Mouse (Mus musculus): ENCODE measurements around the gene Nlrc5. TPM values are rescaled to one million over a fixed set of nuclear protein-coding genes. Genes with fewer than 3 reads are reported as not detected.

Nlrc5 gene
- total RNA-seq, 2 experiments from 2014 or later = 3.9 to 10.1 TPM

DNA sequence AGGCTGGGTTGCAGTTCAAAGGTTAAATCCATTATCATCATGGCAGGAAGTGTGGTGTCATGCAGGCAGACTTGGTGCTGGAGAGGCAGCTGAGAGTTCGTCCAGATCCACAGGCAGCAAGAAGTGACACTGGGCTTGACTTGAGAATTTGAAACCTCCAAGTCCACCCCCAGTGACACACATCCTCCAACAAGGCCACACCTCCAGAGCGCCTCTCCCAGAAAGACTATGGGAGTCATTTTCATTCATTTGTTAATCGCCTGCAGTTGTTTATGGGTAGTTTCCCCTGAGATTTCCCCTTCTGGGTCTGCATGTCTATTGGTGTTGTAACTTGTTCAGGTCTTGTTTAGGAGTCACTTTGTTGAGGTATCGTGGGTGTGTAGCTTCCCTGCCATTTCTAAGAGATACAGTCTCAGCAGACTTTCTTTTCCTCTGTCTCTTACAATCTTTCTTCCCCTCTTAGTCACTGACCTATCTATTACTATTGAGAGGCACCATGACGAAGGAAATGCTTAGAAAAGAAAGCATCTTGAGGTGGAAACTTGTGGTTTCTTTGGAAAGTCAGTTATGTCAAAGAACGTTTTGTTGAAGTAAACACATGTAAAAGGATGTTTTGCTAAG lies 19.8 kb downstream of the Nlrc5 start:
- no peak for ATAC-seq (replicated peaks; ENCODE audit: low FRiP score, poor library complexity, severe bottlenecking)

GRCm38 (mm10) chr8:94454905-94455304 lies 20.7 kb downstream of the Nlrc5 start:
- ATAC-seq (replicated peaks; ENCODE audit: low FRiP score, poor library complexity, severe bottlenecking) = no peak

DNA sequence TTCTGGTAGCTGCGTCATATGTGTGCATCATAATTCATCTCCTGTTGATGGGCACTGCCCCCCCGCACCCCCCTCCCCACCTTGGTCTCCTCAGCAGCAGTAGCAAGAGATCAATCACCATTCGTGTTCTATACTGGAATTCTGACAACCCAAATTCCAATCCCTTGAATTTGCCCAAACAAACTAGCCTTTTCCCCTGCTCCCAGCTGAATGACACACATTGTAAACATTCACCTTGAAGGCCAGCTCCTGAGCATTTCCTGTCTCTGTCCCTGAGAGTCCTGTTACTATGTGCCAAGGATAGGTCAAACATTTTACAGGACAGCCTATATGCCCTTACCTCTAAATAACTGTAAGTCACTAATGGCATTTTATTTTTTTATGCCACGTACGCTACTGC lies 21.9 kb downstream of the Nlrc5 start:
- ATAC-seq (replicated peaks; ENCODE audit: low FRiP score, poor library complexity, severe bottlenecking) = no peak

- no peak for ATAC-seq (replicated peaks; ENCODE audit: low FRiP score, poor library complexity, severe bottlenecking)
These were observed 24.4 kb downstream of the Nlrc5 start for GRCm38 (mm10) chr8:94458567-94458966.

- no peak for ATAC-seq (replicated peaks; ENCODE audit: low FRiP score, poor library complexity, severe bottlenecking)
These were observed 35.5 kb downstream of the Nlrc5 start for GRCm38 (mm10) chr8:94469656-94470055.

DNA sequence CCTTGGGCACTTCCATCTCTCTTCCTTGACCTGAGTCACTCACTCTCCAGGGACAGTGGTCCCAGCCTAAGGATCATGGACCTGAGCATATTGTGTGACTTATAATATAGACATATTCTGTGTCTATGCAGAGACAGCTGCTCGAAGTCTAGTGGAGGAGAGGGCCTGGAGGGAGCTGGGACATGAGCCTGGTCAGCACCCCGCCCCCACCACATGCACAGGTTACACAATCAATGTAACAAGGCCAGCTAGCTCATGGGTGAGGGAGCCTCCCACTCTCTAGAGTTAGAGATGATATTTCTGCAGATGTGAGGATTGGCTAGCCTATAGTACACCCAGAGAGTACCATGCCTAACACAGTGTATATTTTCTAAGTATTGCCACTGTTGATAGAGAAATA lies 36.6 kb downstream of the Nlrc5 start:
- ATAC-seq (replicated peaks; ENCODE audit: low FRiP score, poor library complexity, severe bottlenecking) = no peak

DNA sequence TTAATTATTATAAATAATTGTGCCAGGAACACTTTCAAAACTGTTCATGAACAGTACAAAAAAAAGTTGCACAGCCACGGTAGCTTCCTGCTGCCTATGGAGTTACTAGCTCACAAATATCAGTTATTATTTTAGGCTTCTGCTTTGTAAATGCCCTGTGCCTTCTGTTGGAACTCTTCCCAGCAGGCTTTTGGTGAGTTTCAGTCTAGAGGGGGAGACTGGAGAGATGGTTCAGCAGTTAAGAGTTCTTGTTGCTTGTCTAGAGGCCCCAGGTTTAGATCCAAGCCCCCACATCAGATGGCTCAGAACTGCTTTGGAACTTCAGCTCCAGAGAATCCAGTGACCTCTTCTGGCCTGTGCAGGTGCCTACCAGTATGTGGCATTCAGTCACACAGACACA lies 37.1 kb downstream of the Nlrc5 start:
- ATAC-seq (replicated peaks; ENCODE audit: low FRiP score, poor library complexity, severe bottlenecking) = no peak

- ATAC-seq (replicated peaks; ENCODE audit: low FRiP score, poor library complexity, severe bottlenecking) = no peak
These were observed 38.6 kb downstream of the Nlrc5 start for GRCm38 (mm10) chr8:94472741-94473140.

GRCm38 (mm10) chr8:94473431-94473830 lies 39.3 kb downstream of the Nlrc5 start:
- ATAC-seq (replicated peaks; ENCODE audit: low FRiP score, poor library complexity, severe bottlenecking) = no peak

- no peak for ATAC-seq (replicated peaks; ENCODE audit: low FRiP score, poor library complexity, severe bottlenecking)
These were observed 41.6 kb downstream of the Nlrc5 start for GRCm38 (mm10) chr8:94475786-94476185.

- no peak for ATAC-seq (replicated peaks; ENCODE audit: low FRiP score, poor library complexity, severe bottlenecking)
These were observed 42.7 kb downstream of the Nlrc5 start for GRCm38 (mm10) chr8:94476846-94477245.

GRCm38 (mm10) chr8:94482051-94482450 lies 47.9 kb downstream of the Nlrc5 start:
- no peak for ATAC-seq (replicated peaks; ENCODE audit: low FRiP score, poor library complexity, severe bottlenecking)

GRCm38 (mm10) chr8:94485288-94485687 lies 51.1 kb downstream of the Nlrc5 start:
- ATAC-seq (replicated peaks; ENCODE audit: low FRiP score, poor library complexity, severe bottlenecking) = no peak

DNA sequence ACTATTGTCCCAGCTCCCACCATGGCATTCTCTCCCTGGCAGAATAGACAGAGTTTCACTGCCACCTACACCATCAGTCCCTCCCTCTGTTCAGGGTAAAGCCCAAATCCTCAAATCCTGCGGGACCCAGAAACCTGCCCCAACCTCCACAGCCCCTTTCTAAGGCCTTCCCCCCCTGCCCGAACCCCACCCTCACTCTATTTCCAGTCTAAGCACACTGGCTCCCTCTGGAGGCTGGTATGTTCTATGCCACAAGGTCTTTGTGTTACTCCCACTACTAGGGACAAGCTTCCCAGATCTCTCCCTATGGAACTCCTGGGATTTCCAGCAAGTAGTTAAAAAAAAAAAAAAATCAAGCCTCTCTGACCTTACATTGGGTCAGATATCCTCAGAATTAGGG lies 51.7 kb downstream of the Nlrc5 start:
- ATAC-seq (replicated peaks; ENCODE audit: low FRiP score, poor library complexity, severe bottlenecking) = no peak

DNA sequence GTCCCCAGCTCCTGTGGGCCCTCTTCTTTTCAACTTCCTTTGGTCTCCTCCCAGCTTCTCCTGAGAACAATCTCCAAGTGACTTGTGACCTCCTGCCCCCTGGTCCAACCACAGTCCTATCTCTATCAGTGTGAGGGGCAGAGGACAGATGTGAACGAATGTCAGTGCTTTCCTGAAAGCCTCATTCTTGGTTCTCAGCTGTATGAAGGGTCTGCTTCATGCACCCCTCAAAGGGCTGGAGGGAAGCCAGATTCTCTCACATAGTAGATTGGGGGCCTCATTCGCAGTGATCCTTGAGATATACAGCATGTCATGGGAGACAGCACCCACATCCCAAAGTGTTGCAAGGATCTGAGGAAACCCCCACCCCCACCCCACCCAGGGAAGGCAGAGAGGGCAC lies 53.9 kb downstream of the Nlrc5 start:
- ATAC-seq (replicated peaks; ENCODE audit: low FRiP score, poor library complexity, severe bottlenecking) = no peak

- ATAC-seq (replicated peaks; ENCODE audit: low FRiP score, poor library complexity, severe bottlenecking) = no peak
These were observed 55.8 kb downstream of the Nlrc5 start for GRCm38 (mm10) chr8:94489809-94490483.

- peak; percentile 82 for ATAC-seq (replicated peaks; ENCODE audit: low FRiP score, poor library complexity, severe bottlenecking)
These were observed 58.0 kb downstream of the Nlrc5 start for GRCm38 (mm10) chr8:94492021-94492681.

- no peak for ATAC-seq (replicated peaks; ENCODE audit: low FRiP score, poor library complexity, severe bottlenecking)
These were observed 59.1 kb downstream of the Nlrc5 start for GRCm38 (mm10) chr8:94493240-94493639.

DNA sequence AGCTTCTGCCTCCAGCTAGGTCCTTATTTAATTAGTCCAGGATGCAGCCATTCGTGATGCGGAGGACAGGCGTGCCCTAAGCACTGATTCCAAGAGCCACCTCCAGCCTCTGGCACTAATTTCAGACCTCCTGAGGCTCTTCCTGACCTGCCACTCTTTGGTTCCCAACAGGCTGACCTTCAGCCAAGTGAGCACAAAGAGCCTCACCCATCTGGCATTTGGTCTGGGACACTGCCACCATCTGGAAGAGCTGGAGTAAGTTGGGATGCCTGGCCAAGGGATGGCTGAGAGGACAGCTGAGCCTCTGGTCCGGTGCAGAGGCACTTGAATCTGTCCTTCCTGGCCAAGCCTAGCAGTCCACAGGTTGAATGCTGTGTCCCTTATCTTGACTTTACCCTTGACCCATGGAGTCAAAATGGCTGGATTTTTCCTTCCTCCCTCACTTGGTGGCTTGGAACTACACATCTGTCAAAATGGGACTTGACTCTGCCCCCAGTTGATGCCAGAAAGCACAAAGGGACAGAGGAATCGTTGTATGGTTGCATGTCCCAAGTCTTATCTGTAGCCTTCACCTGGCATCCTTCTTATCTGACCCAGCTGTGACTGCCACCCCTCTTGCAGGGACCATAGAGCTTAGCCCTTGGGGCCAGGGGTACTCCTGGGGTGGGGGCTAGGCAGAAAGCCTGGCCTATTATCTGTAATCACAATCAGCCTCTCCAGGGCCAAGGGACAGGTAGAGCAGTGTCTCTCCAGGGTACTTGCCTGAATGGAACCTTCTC lies 81.5 kb downstream of the Nlrc5 start:
- peak; percentile 60 for ATAC-seq (replicated peaks; ENCODE audit: low FRiP score, poor library complexity, severe bottlenecking)

- ATAC-seq (replicated peaks; ENCODE audit: low FRiP score, poor library complexity, severe bottlenecking) = no peak; the same call in 1 of the 2 replicates
These were observed 82.0 kb downstream of the Nlrc5 start for GRCm38 (mm10) chr8:94516209-94516593.

All from erythroid progenitor cell, adult 5-6 weeks (primary cell).